Mouse (Mus musculus): ENCODE measurements around the gene Fgfr2.

DNA sequence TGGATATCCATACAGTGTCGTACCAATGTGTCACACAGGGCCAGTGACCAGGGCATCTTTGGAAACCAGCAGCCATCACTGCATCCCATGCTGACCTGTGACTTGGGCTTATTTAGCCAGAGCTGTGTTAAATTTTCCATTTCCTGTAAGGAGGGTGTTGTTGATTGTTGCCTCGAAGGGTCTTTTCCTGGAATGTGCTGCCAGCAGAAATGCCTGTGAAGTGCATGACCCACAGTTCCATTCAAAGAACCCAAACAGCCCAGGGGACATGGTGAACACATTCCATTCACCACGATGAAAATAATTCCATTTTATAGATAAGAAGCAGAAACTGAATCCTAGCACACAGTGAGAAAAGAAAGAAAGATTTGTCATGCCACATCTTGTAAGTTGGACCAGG lies 764.9 kb downstream of the Fgfr2 start:
- TF ChIP-seq CTCF (conservative IDR thresholded peaks at IDR 0.05; ENCODE audit: low read length) = no peak
- TF ChIP-seq POU5F1 (IDR thresholded peaks at IDR 0.05; ENCODE audit: borderline replicate concordance, low read length) = no peak

All from E14TG2a.4 (cell line).